Mouse (Mus musculus) midbrain, embryonic 10.5 days (tissue): ENCODE data around the gene Ndufs8. TPM values are rescaled to one million over a fixed set of nuclear protein-coding genes. Genes with fewer than 3 reads are reported as not detected.
A peak's percentile ranks its signal among the peaks of the same experiment; 100 is the strongest.
"Not testable (repeated sequence)": the region's sequence is repeated elsewhere in the genome, so short reads cannot be mapped to it uniquely, and the experiment has no call there.

ENCODE experiments used
- DNase-seq: peaks from one replicate; pipeline ENCODE4 v3.0.0-alpha.2; 2017; ENCODE audit warnings: low spot score
- H3K27ac ChIP-seq: fragments of 300-500 bp; sonication (generic); replicated peaks from 2 replicates; pipeline ENCODE4 v1.5.1; 2016; ENCODE audit warnings: mild to moderate bottlenecking
- H3K27me3 ChIP-seq: fragments of 300-500 bp; sonication (generic); 2 replicates; pipeline ENCODE4 v1.6.1; 2016; ENCODE audit warnings: low read depth, mild to moderate bottlenecking; ENCODE audit not compliant: poor library complexity, severe bottlenecking
- H3K36me3 ChIP-seq: fragments of 300-500 bp; sonication (generic); 2 replicates; pipeline ENCODE4 v1.6.1; 2016; ENCODE audit warnings: mild to moderate bottlenecking, moderate library complexity
- H3K4me1 ChIP-seq: fragments of 300-500 bp; sonication (generic); 2 replicates; pipeline ENCODE4 v1.6.1; 2016
- H3K4me3 ChIP-seq: fragments of 300-500 bp; sonication (generic); 2 replicates; pipeline ENCODE4 v1.5.1; 2016; ENCODE audit warnings: mild to moderate bottlenecking, moderate library complexity
- H3K9me3 ChIP-seq: fragments of 300-500 bp; sonication (generic); replicated peaks from 2 replicates; pipeline ENCODE4 v1.6.1; 2016; ENCODE audit warnings: mild to moderate bottlenecking
- WGBS: fragments of 180-500 bp; shearing (Covaris S2); methylation state at CpG from one replicate; pipeline ENCODE4 v1.1.7; 2016; 5-methylcytosine and 5-hydroxymethylcytosine counted together
- polyA plus RNA-seq: library from polyadenylated mRNA; unstranded; fragments of >200 nt; fragmentation: Nextera tagmentation; extraction: Ambion mirVana; gene quantifications from 2 replicates; pipeline ENCODE4 v1.2.1, GENCODE M21; 2016

Ndufs8 gene
- 251 and 262 TPM in 2 replicates for polyA plus RNA-seq

DNA sequence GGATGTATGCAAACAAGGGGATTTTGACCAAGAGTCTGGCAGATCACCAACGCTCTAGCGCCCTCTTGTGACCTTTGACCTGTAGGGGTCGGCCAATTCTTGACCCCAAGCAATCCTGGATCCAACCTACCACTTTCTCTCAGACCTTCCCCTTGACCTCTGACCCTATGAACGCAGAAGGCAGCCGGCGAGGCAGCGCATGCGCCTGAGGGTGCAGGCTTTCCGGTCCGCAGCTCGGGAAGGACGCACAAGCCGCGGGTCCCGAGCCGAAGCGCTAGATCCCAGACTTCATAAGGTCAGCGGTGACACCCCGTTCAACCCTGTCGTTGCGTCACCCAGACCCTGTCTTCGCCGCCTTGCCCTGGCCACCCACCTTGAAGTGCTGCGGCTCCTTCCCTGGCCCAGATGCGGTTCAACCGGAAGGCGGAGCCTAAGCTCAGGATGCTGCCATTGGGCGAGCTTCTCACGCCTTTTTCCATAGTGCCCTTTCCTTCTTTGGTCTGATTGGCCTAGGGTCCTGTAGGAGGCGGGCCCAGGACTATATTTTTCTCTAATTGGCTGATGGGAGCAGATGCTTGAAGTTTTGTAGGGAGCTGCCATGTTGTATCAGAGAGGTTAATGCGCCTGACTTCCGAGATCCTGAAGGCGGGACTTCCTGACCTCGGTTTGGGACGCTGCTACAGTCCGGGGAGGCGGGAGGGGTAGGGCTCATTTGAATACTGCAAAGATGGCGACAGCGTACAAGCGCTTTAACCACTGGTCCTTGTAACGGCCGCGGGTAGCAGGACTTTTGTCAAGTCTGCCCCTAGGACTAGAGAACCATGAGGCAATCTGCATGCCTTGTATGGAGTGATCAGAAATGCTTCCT is at the start of gene Ndufs8:
Gene Ndufs8, minus strand, starts transcription at position 438 of the 868 bp plus-strand sequence.
- Histone ChIP-seq H3K9me3 (no peaks in the 10 kb centered on the region), H3K36me3 (peaks cover 39% of the 10 kb centered on the region), H3K4me1 (peaks cover 23% of the 10 kb centered on the region), H3K27me3 (no peaks in the 10 kb centered on the region), H3K27ac (peak within 1 kb of the TSS; percentile 91), H3K4me3 (peak within 1 kb of the TSS; percentile 65)
- DNase-seq: peak; percentile 95
- WGBS: under 1% methylated on average over 43 of the region's 43 CpGs

DNA sequence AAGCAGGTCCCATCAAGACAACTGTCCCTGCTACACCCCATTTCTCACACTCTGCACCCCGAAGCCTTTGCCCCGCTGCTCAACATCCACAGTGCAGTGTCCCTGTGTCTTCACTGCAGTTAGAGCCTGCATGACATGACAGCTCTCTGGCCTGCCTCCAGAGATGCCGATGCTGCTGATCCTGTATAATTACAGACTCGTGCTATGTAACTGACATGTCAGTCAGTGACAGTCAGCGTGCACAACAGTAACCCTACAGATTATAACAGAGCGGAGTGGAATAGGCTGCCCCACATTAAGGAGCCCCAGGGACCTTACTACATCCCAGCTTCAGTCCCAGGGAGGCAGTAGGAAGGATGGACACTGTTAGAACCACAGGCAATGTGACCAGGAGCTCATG is 49.2 kb upstream of the Ndufs8 start:
- H3K36me3 ChIP-seq, H3K4me1 ChIP-seq, H3K4me3 ChIP-seq, H3K27ac ChIP-seq, DNase-seq, H3K27me3 ChIP-seq, H3K9me3 ChIP-seq: not testable (repeated sequence)
- WGBS: 94% methylated on average over 6 of the region's 6 CpGs

DNA sequence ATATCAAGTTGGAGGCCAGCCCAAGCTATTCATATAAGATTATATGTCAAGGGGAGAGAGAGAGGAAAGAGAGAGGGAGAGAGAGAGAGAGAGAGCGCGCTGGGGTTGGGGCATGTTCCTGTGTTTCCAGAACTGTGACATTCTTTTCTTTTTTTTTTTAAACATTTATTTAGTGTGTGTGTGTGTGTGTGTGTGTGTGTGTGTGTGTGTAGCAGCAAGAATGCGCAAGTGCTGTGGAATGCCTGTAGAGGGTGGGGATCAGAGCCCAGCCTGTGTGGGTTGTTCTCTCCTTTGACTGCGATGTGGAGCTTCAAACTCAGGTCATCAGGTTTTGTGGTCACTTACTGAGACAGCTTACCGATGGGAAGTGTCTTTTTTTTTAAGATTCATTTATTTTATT is 47.6 kb upstream of the Ndufs8 start:
- Histone ChIP-seq H3K27me3 (no peaks in the 10 kb centered on the region), H3K36me3 (no peaks in the 10 kb centered on the region), H3K4me1 (no peaks in the 10 kb centered on the region), H3K27ac (no peak overlapping the region), H3K4me3 (no peak overlapping the region), H3K9me3 (no peaks in the 10 kb centered on the region)
- no peak for DNase-seq
- 90% methylated on average over 5 of the region's 5 CpGs for WGBS

DNA sequence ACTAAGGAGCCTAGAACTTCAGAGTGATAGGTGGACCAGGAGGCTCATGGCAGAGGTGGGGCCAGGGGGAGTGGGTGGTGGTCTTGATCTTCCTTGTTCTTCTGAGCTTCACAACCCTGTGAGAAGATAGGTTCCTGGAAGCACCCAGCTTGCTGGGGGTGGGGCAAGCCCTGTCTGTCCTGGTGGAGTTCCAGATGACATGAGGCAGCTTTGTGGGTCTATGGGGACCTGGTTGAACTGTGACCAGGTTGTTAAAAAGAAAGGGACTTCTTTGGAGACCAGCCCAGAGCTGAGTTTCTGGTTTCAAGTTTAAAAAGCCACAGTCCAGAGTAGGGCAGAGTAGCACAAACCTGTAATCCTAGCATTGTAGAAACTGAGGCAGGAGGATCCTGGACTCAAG is 46.5 kb upstream of the Ndufs8 start:
- no peaks in the 10 kb centered on the region for H3K36me3 ChIP-seq
- no peaks in the 10 kb centered on the region for H3K4me1 ChIP-seq
- H3K27me3 ChIP-seq: no peaks in the 10 kb centered on the region
- H3K9me3 ChIP-seq: no peaks in the 10 kb centered on the region
- no peak overlapping the region for H3K4me3 ChIP-seq
- no peak for DNase-seq
- H3K27ac ChIP-seq: no peak overlapping the region

DNA sequence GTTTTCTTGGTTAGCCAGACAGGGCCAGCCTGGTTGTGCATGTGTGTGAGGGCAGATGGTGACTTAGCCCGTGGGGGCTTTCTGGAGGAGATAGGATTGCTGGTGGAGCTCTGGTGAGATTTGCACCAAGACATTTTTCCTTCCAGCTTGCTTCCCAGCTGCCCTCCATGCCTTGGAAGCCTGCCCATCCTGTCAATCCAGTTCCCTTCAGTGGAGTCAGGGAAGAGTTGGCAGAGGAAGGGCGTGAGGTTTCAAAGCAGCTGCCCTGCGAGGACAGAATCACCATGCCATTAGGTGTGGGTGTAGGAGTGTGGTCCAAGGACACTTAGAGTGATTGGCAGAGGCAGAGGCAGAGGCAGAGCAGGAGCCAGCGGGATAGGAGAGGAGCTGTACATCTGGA is 45.9 kb upstream of the Ndufs8 start, which contains the start of gene Aldh3b3:
Gene Aldh3b3, plus strand, starts transcription at position 176 of the 400 bp plus-strand sequence.
- H3K36me3 ChIP-seq: no peaks in the 10 kb centered on the region

DNA sequence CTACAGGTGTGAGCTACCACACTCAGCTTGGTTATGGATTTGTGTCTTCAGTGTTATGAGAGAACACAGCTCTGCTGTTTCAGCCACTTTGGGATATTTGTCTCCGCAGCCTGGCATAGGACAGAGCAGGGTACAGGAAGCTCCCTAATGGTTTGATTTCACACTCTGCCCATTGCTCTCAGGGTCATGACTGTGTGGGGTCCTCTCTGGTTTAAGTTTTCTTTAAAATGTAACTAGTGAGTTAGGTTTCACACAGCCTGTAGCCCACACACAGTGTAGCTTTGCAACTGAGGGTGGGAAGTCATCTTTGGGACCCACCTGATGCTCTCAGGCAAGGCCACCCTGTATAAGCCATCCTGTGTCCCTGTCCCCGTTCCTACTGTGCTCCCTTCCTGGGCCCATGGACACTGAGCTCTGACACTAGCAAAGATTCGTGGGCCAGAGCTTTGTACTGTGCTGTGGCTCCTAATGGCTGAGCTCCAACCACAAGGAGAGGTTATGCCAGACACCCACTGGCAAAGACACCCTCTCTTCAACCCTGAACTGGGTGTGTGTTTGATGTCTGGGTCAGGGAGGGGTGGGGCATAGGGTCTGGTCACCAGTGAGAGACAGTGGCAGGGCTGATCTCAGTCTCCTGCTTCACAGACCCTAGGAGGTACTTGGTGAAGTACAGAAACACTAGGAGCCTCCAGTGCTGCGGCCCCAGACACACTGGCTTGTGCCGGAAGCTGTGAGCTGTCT is 44.9 kb upstream of the Ndufs8 start:
- 86% methylated on average over 5 of the region's 5 CpGs for WGBS

More for the DNA sequence above, 45.9 kb upstream of the Ndufs8 start, which contains the start of gene Aldh3b3:
- Histone ChIP-seq H3K27me3 (no peaks in the 10 kb centered on the region), H3K4me3 (no peak within 1 kb of the TSS), H3K27ac (no peak within 1 kb of the TSS), H3K9me3 (no peaks in the 10 kb centered on the region), H3K4me1 (no peaks in the 10 kb centered on the region)
- 87% methylated on average over 4 of the region's 4 CpGs for WGBS
- DNase-seq: no peak

DNA sequence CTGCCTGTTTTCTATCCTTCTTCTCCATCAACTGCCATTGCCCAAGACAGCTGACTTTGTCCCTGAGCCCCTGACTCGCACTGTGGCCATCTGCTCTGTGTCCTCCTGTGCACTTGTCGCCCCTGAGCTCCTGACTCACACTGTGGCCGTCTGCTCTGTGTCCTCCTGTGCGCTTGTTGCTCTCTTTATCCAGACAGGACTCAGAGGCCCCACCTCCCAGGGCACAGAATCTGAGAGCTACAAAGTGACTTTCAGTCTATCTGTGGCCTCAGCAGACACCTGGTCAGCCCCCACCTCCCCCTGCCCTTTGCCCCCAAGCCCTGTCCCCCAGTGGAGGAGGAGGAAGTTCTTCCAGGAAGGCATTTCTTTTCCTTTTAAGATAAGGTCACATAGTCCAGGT is 43.2 kb upstream of the Ndufs8 start:
- Histone ChIP-seq H3K4me3 (no peak overlapping the region), H3K36me3 (no peaks in the 10 kb centered on the region), H3K9me3 (no peaks in the 10 kb centered on the region), H3K27ac (no peak overlapping the region), H3K27me3 (no peaks in the 10 kb centered on the region), H3K4me1 (no peaks in the 10 kb centered on the region)
- 68% methylated on average over 4 of the region's 4 CpGs for WGBS
- no peak for DNase-seq

More for the DNA sequence above, 44.9 kb upstream of the Ndufs8 start:
- H3K4me1 ChIP-seq, H3K4me3 ChIP-seq, H3K27me3 ChIP-seq, DNase-seq, H3K9me3 ChIP-seq, H3K27ac ChIP-seq, H3K36me3 ChIP-seq: not testable (repeated sequence)

DNA sequence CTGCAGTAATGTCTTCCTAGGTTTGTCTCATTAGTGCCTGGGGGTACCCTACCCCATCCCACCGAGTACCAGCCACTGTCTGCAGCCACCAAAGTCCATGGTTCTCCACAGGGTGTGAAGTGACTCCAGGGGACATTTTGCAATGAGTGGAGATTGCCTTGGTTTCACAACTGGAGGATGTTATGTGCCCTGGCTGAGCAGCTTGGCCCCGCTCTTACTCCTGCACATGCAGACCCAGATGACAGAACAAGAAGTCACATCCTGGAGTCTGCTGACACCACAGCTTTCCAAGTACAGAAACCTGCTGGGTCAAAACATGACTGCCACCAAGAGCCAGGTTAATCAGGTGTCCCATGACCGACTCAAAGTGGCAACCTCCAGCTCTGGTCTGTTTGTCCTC is 42.5 kb upstream of the Ndufs8 start:
- Histone ChIP-seq H3K27me3 (no peaks in the 10 kb centered on the region), H3K9me3 (no peaks in the 10 kb centered on the region), H3K4me1 (no peaks in the 10 kb centered on the region), H3K4me3 (no peak overlapping the region), H3K36me3 (no peaks in the 10 kb centered on the region), H3K27ac (no peak overlapping the region)
- 84% methylated on average over 3 of the region's 3 CpGs for WGBS
- no peak for DNase-seq

DNA sequence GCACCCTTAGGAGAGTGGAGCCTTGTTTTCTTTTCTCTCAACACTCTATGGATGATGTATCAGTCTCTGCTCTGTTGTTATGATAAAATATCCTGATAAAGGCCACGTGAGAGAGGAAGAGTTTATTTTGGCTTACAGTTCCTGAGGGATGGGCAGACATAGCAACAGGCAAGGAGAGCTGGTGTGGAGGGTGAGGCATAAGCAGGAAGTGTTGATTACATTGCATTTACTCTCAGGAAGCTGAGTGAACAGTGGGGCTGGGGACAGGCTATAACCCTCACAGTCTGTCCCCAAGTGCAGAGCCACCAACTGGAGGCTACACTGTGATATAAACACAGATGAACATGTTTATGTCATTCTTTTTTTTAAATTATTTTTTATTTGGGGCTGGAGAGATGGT is 39.5 kb upstream of the Ndufs8 start:
- Histone ChIP-seq H3K4me1 (0 out of 2 replicates have a peak, but pooled peaks cover 3% of the 10 kb centered on the region), H3K4me3 (no peak overlapping the region), H3K27ac (no peak overlapping the region), H3K27me3 (no peaks in the 10 kb centered on the region), H3K9me3 (no peaks in the 10 kb centered on the region), H3K36me3 (no peaks in the 10 kb centered on the region)
- 68% methylated on average over 1 of the region's 1 CpGs for WGBS
- DNase-seq: no peak

DNA sequence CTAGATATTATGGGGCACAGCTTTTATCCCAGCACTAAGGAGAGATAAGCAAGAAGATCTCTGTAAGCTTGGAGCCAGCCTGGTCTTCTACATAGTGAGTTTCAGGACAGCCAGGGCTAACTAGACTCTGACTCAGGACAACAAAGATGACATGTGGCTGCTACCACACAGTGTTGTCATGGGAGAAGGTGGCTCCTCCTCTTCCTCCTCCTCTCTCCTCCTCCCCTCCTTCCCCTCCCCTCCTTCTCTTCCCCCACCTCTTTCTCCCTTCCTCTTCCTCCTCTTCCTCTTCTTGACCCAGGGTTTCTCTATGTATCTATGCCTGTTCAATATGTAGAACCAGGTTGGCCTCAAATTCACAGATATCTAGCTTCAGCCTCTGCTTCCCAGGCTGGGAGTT is 38.9 kb upstream of the Ndufs8 start:
- Histone ChIP-seq H3K9me3 (no peaks in the 10 kb centered on the region), H3K4me1 (0 out of 2 replicates have a peak, but pooled peaks cover 3% of the 10 kb centered on the region), H3K27me3 (no peaks in the 10 kb centered on the region), H3K27ac (no peak overlapping the region), H3K36me3 (no peaks in the 10 kb centered on the region), H3K4me3 (no peak overlapping the region)
- no peak for DNase-seq

DNA sequence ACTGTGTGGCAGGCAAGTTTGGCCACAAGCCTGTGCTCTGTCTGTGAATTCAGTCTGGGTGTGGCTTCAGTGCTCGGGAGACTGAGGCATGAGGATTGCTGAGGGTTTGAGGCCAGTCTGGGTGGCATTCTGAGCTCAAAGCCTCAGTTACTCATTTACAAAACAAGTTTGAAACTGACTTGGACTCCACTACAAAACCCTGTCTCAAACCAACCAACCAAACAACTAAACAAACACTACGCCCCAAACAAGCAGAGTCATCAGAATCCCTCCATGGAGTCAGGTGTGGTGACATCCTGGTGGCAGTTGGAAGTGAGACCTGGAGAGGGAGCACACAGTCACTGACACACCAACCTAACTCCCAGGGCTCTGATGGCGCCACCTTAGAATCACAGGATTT is 37.8 kb upstream of the Ndufs8 start:
- Histone ChIP-seq H3K27me3 (no peaks in the 10 kb centered on the region), H3K36me3 (no peaks in the 10 kb centered on the region), H3K27ac (no peak overlapping the region), H3K4me1 (0 out of 2 replicates have a peak, but pooled peaks cover 3% of the 10 kb centered on the region), H3K9me3 (no peaks in the 10 kb centered on the region), H3K4me3 (no peak overlapping the region)
- WGBS: 77% methylated on average over 3 of the region's 3 CpGs
- DNase-seq: no peak

DNA sequence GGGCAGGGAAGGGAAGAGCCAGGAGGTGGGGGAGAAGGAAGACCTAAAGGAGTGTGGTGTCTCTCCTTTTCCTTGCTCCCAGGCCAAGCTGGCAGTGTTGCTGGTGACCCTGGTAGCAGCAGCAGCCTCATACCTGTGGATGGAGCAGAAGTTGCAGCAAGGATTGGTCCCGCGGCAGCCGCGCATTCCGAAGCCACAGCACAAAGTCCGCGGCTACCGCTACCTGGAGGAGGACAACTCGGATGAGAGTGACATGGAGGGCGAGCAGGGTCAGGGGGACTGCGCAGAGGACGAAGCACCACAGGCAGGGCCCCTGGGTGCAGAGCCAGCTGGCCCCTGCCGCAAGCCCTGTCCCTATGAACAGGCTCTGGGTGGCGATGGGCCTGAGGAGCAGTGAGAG is 36.0 kb upstream of the Ndufs8 start:
- DNase-seq: no peak

DNA sequence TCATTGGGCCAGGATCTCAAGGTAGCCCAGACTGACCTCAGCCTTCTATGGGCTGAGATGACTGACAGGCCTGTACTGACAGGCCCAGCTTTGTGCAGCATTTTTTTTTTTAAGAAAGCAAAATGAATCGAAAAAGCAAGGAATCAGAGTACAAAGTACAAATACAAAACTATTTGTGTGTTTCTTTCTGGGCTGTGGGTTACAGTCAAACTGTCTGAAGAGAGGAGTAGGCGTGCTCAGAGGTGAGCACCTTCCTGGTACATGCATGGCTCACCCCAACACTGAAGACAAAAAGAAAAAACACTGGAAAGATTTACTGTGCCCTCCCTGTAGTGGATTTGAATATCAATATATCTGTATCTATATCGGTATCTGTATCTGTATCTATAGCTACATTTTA is 35.2 kb upstream of the Ndufs8 start:
- Histone ChIP-seq H3K36me3 (no peaks in the 10 kb centered on the region), H3K27ac (no peak overlapping the region), H3K27me3 (peaks cover 7% of the 10 kb centered on the region; the same call in 1 of the 2 replicates), H3K9me3 (no peaks in the 10 kb centered on the region), H3K4me1 (peaks cover 6% of the 10 kb centered on the region; the same call in 1 of the 2 replicates), H3K4me3 (no peak overlapping the region)
- DNase-seq: no peak
- WGBS: 83% methylated on average over 3 of the region's 3 CpGs

More for the DNA sequence above, 36.0 kb upstream of the Ndufs8 start:
- H3K27me3 ChIP-seq: no peaks in the 10 kb centered on the region
- H3K4me1 ChIP-seq: 0 out of 2 replicates have a peak, but pooled peaks cover 3% of the 10 kb centered on the region
- H3K4me3 ChIP-seq: no peak overlapping the region
- no peak overlapping the region for H3K27ac ChIP-seq
- no peaks in the 10 kb centered on the region for H3K36me3 ChIP-seq
- H3K9me3 ChIP-seq: no peaks in the 10 kb centered on the region
- WGBS: 78% methylated on average over 14 of the region's 14 CpGs
